Mouse (Mus musculus) liver, embryonic 12.5 days (tissue): ENCODE measurements around the gene Raet1e. TPM values are rescaled to one million over a fixed set of nuclear protein-coding genes. Genes with fewer than 3 reads are reported as not detected.
"Not testable (repeated sequence)": the region's sequence is repeated elsewhere in the genome, so short reads cannot be mapped to it uniquely, and the experiment has no call there.

Experiments
- ATAC-seq: fragments of 200-750 bp; cut with Nextera tagmentation; 2 replicates; pipeline ENCODE4 v1.8.0; 2017; ENCODE audit warnings: moderate number of reproducible peaks, mild to moderate bottlenecking, moderate library complexity
- H3K27ac ChIP-seq: fragments of 300-500 bp; sonication (generic); 2 replicates; pipeline ENCODE4 v1.5.1; 2016; ENCODE audit warnings: mild to moderate bottlenecking
- H3K27me3 ChIP-seq: fragments of 300-500 bp; sonication (generic); replicated peaks from 2 replicates; pipeline ENCODE4 v1.6.1; 2016; ENCODE audit warnings: mild to moderate bottlenecking, moderate library complexity
- H3K36me3 ChIP-seq: fragments of 300-500 bp; sonication (generic); 2 replicates; pipeline ENCODE4 v1.6.1; 2016; ENCODE audit warnings: mild to moderate bottlenecking, moderate library complexity
- H3K4me1 ChIP-seq: fragments of 300-500 bp; sonication (generic); 2 replicates; pipeline ENCODE4 v1.6.1; 2016
- H3K4me2 ChIP-seq: fragments of 300-500 bp; sonication (generic); 2 replicates; pipeline ENCODE4 v1.6.1; 2016; ENCODE audit warnings: mild to moderate bottlenecking, moderate library complexity
- H3K4me3 ChIP-seq: fragments of 300-500 bp; sonication (generic); 2 replicates; pipeline ENCODE4 v1.5.1; 2016; ENCODE audit warnings: mild to moderate bottlenecking, moderate library complexity
- H3K9ac ChIP-seq: fragments of 300-500 bp; sonication (generic); 2 replicates; pipeline ENCODE4 v1.6.1; 2016; ENCODE audit warnings: mild to moderate bottlenecking, moderate library complexity
- H3K9me3 ChIP-seq: fragments of 300-500 bp; sonication (generic); replicated peaks from 2 replicates; pipeline ENCODE4 v1.6.1; 2016; ENCODE audit warnings: mild to moderate bottlenecking, moderate library complexity
- WGBS: fragments of 180-500 bp; shearing (Covaris S2); methylation state at CpG from one replicate; pipeline ENCODE4 v1.1.7; 2016; ENCODE audit not compliant: insufficient replicate concordance; 5-methylcytosine and 5-hydroxymethylcytosine counted together
- polyA plus RNA-seq: library from polyadenylated mRNA; unstranded; fragments of >200 nt; fragmentation: Nextera tagmentation; extraction: Ambion mirVana; gene quantifications from 2 replicates; pipeline ENCODE4 v1.2.1, GENCODE M21; 2016

Gene Raet1e
- polyA plus RNA-seq = 1.2 and 1.3 TPM in 2 replicates

- Histone ChIP-seq H3K27me3 (peaks cover 73% of the 10 kb centered on the region), H3K4me3 (peak within 1 kb of the TSS; percentile 37), H3K4me2 (peak within 1 kb of the TSS; percentile 55)
- not testable (repeated sequence) for H3K36me3 ChIP-seq, ATAC-seq, H3K4me1 ChIP-seq, H3K27ac ChIP-seq, H3K9me3 ChIP-seq, H3K9ac ChIP-seq
- 2% methylated on average over 43 of the region's 48 CpGs for WGBS
Observed at GRCm38 (mm10) chr10:22158310-22158999, at the start of gene Raet1e, which contains the start of gene H60b. TSS of gene Raet1e (plus strand) at chr10:22158569. TSS of gene H60b (plus strand) at chr10:22158586.

- no peaks in the 10 kb centered on the region for H3K9me3 ChIP-seq
- WGBS = 4% methylated on average over 19 of the region's 19 CpGs
- H3K27ac ChIP-seq = no peak overlapping the region
- no peak overlapping the region for H3K9ac ChIP-seq
- H3K36me3 ChIP-seq = no peaks in the 10 kb centered on the region
- H3K4me3 ChIP-seq = peak overlapping the region; percentile 30
- no peaks in the 10 kb centered on the region for H3K4me1 ChIP-seq
- no peak for ATAC-seq
- peaks cover 15% of the 10 kb centered on the region; the same call in 1 of the 2 replicates for H3K27me3 ChIP-seq
- H3K4me2 ChIP-seq = peak overlapping the region; percentile 56
Observed at GRCm38 (mm10) chr10:22140665-22141280, 17.6 kb upstream of the Raet1e start.

GRCm38 (mm10) chr10:22142194-22142593, 16.2 kb upstream of the Raet1e start:
- WGBS = 66% methylated on average over 1 of the region's 1 CpGs
- not testable (repeated sequence) for H3K9ac ChIP-seq, H3K4me2 ChIP-seq, H3K9me3 ChIP-seq, H3K27ac ChIP-seq, H3K36me3 ChIP-seq, ATAC-seq, H3K4me3 ChIP-seq, H3K4me1 ChIP-seq
- peaks cover 15% of the 10 kb centered on the region; the same call in 1 of the 2 replicates for H3K27me3 ChIP-seq

- H3K27ac ChIP-seq = no peak overlapping the region
- no peak overlapping the region for H3K4me3 ChIP-seq
- no peak overlapping the region for H3K9ac ChIP-seq
- no peak overlapping the region for H3K4me2 ChIP-seq
- H3K27me3 ChIP-seq = peaks cover 15% of the 10 kb centered on the region; the same call in 1 of the 2 replicates
- no peaks in the 10 kb centered on the region for H3K9me3 ChIP-seq
- no peaks in the 10 kb centered on the region for H3K4me1 ChIP-seq
- ATAC-seq = no peak
- WGBS = 53% methylated on average over 5 of the region's 5 CpGs
- no peaks in the 10 kb centered on the region for H3K36me3 ChIP-seq
Observed at GRCm38 (mm10) chr10:22142926-22143325, 15.4 kb upstream of the Raet1e start.

- Histone ChIP-seq H3K9me3 (no peaks in the 10 kb centered on the region), H3K27me3 (peaks cover 52% of the 10 kb centered on the region), H3K36me3 (no peaks in the 10 kb centered on the region), H3K4me3 (peak overlapping the region; percentile 62), H3K9ac (peak overlapping the region; percentile 61), H3K27ac (no peak overlapping the region), H3K4me1 (peaks cover 17% of the 10 kb centered on the region), H3K4me2 (peak overlapping the region; percentile 82)
- 0% methylated on average over 47 of the region's 50 CpGs for WGBS
- ATAC-seq = peak; percentile 80
Observed at GRCm38 (mm10) chr10:22148441-22149072, 9.8 kb upstream of the Raet1e start.

- Histone ChIP-seq H3K4me3 (peak within 1 kb of the TSS; percentile 62), H3K27ac (no peak within 1 kb of the TSS), H3K36me3 (no peaks in the 10 kb centered on the region), H3K27me3 (peaks cover 58% of the 10 kb centered on the region), H3K9ac (peak within 1 kb of the TSS; percentile 61), H3K9me3 (no peaks in the 10 kb centered on the region), H3K4me2 (peak within 1 kb of the TSS; percentile 82), H3K4me1 (peaks cover 17% of the 10 kb centered on the region)
- under 1% methylated on average over 36 of the region's 37 CpGs for WGBS
- no peak for ATAC-seq
Observed at GRCm38 (mm10) chr10:22149073-22149690, 9.2 kb upstream of the Raet1e start, which contains the start of gene E030030I06Rik. TSS of gene E030030I06Rik (minus strand) at chr10:22149270.

- peak overlapping the region; percentile 62 for H3K4me3 ChIP-seq
- H3K9ac ChIP-seq = no peak overlapping the region
- H3K27ac ChIP-seq = no peak overlapping the region
- peaks cover 62% of the 10 kb centered on the region for H3K27me3 ChIP-seq
- H3K4me1 ChIP-seq = peaks cover 17% of the 10 kb centered on the region
- no peaks in the 10 kb centered on the region for H3K36me3 ChIP-seq
- WGBS = under 1% methylated on average over 50 of the region's 50 CpGs
- H3K4me2 ChIP-seq = peak overlapping the region; percentile 82
- no peaks in the 10 kb centered on the region for H3K9me3 ChIP-seq
- no peak for ATAC-seq
Observed at GRCm38 (mm10) chr10:22149691-22150465, 8.5 kb upstream of the Raet1e start.

GRCm38 (mm10) chr10:22150593-22150992, 7.8 kb upstream of the Raet1e start:
- Histone ChIP-seq H3K9ac (no peak overlapping the region), H3K27ac (no peak overlapping the region), H3K4me3 (peak overlapping the region; percentile 9; the same call in 1 of the 2 replicates), H3K27me3 (peaks cover 70% of the 10 kb centered on the region), H3K36me3 (no peaks in the 10 kb centered on the region), H3K4me2 (peak overlapping the region; percentile 82), H3K4me1 (peaks cover 17% of the 10 kb centered on the region), H3K9me3 (no peaks in the 10 kb centered on the region)
- no peak for ATAC-seq
- WGBS = under 1% methylated on average over 27 of the region's 27 CpGs

GRCm38 (mm10) chr10:22151056-22151862, 7.1 kb upstream of the Raet1e start:
- not testable (repeated sequence) for H3K9me3 ChIP-seq, ATAC-seq, H3K36me3 ChIP-seq, H3K9ac ChIP-seq, H3K27ac ChIP-seq
- WGBS = 3% methylated on average over 53 of the region's 55 CpGs
- H3K4me1 ChIP-seq = peaks cover 17% of the 10 kb centered on the region
- H3K4me3 ChIP-seq = peak overlapping the region; percentile 15; the same call in 1 of the 2 replicates
- peaks cover 76% of the 10 kb centered on the region for H3K27me3 ChIP-seq
- H3K4me2 ChIP-seq = peak overlapping the region; percentile 33

- H3K4me2 ChIP-seq, H3K27ac ChIP-seq, H3K9ac ChIP-seq, H3K36me3 ChIP-seq, H3K4me3 ChIP-seq, ATAC-seq, H3K9me3 ChIP-seq: not testable (repeated sequence)
- Histone ChIP-seq H3K4me1 (peaks cover 17% of the 10 kb centered on the region), H3K27me3 (peaks cover 84% of the 10 kb centered on the region)
- 3% methylated on average over 11 of the region's 11 CpGs for WGBS
Observed at GRCm38 (mm10) chr10:22151863-22152640, 6.3 kb upstream of the Raet1e start.
